In the genomic region with DNA sequence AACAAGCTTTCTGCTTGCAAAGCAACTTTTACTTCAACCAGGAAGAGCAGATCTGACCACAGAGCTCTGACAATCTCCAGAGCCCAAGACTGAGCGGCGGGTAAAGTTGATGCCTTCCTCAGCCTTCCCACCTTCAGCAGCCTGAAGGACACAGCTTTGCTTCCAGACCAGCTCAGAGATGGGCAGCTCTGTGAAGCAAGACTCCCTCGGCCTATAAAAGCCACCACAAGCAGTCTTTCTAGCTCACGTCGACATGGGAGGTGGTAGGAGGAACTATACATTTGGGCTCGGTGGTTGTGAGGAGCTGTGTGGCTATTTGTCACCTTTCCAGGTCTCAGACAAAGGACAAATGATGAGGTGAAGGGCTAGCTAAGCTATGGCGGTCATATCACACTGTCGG, we compare ENCODE assay signal across 21 mouse cellular contexts. TPM values are rescaled to one million over a fixed set of nuclear protein-coding genes. Genes with fewer than 3 reads are reported as not detected.
A peak's percentile ranks its signal among the peaks of the same experiment; 100 is the strongest.
DNase-seq lines count a peak whose midpoint lies in the region; ATAC-seq and TF ChIP-seq lines count a peak whose summit lies in the region.
"Had no signal": no experiment of that assay in that cellular context is flagged by ENCODE, and none has a peak within 500 bp of the region (broad histone marks: within the 10 kb centered on the region; RNA-seq: fewer than 3 reads in every experiment).

No protein-coding gene starts in this region.

- no peak for TF ChIP-seq CTCF in heart, adult 2 months (IDR thresholded peaks at IDR 0.05)

- DNase-seq in heart, adult 2 months, result no peak
- DNase-seq in heart, adult 9 months (ENCODE audit: low spot score in 2 of 2), result no peak
- peak; percentile 38 for DNase-seq in CD4-positive helper T cell, adult 2 months (ENCODE audit: low read depth, low spot score)
- DNase-seq in limb, embryonic 10.5 days (ENCODE audit: low spot score), result no peak
- no peak for DNase-seq in right cerebral cortex, postnatal 4 days
- DNase-seq: adrenal gland, postnatal 36 days; cerebellum, adult 9-11 months; forebrain, postnatal 0 days; gastrocnemius, postnatal 10 days; kidney, postnatal 14 days; lung, postnatal 10 days; thymus, postnatal 4 days had no signal

- no peak overlapping the region for H3K4me2 ChIP-seq in heart, embryonic 12.5 days
- H3K4me2 ChIP-seq in kidney, embryonic 15.5 days, result no peak overlapping the region
- H3K4me2 ChIP-seq: liver, embryonic 15.5 days; neural tube, embryonic 13.5 days had no signal

- no peak for TF ChIP-seq POLR2A in heart, adult 2 months (IDR thresholded peaks at IDR 0.05; ENCODE audit: insufficient read depth, low read depth, low read length)

- TF ChIP-seq EP300 in heart, adult 2 months (IDR thresholded peaks at IDR 0.05; ENCODE audit: insufficient read depth, low read depth, low read length), result no peak

- ATAC-seq in heart, embryonic 12.5 days (ENCODE audit: insufficient number of reproducible peaks, low FRiP score), result no peak
- no peak for ATAC-seq in kidney, embryonic 15.5 days (replicated peaks; ENCODE audit: low FRiP score)
- ATAC-seq: activated CD4-positive, CD25-positive, alpha-beta regulatory T cell, adult 4 months; forebrain, postnatal 0 days; inflammation-experienced regulatory T-cells, adult 6 months; Patski had no signal

- no peak overlapping the region for H3K9ac ChIP-seq in heart, adult 2 months (ENCODE audit: low read depth, low read length)
- H3K9ac ChIP-seq in heart, embryonic 12.5 days, result peak overlapping the region; percentile 32; the same call in 1 of the 2 replicates
- H3K9ac ChIP-seq in kidney, embryonic 15.5 days, result no peak overlapping the region
- H3K9ac ChIP-seq: forebrain, postnatal 0 days; liver, embryonic 15.5 days; neural tube, embryonic 13.5 days had no signal

- H3K9me3 ChIP-seq in heart, embryonic 12.5 days (replicated peaks), result no peaks in the 10 kb centered on the region
- H3K9me3 ChIP-seq in limb, embryonic 10.5 days (replicated peaks), result no peaks in the 10 kb centered on the region
- no peaks in the 10 kb centered on the region for H3K9me3 ChIP-seq in kidney, embryonic 15.5 days (replicated peaks)
- H3K9me3 ChIP-seq: liver, embryonic 15.5 days; midbrain, embryonic 10.5 days; neural tube, embryonic 13.5 days had no signal

- peaks cover 59% of the 10 kb centered on the region for H3K4me1 ChIP-seq in heart, adult 2 months (ENCODE audit: control insufficient read depth, insufficient read depth, low read length)
- H3K4me1 ChIP-seq in heart, embryonic 12.5 days (replicated peaks), result peaks cover 93% of the 10 kb centered on the region
- peaks cover 69% of the 10 kb centered on the region for H3K4me1 ChIP-seq in limb, embryonic 10.5 days
- H3K4me1 ChIP-seq in kidney, embryonic 15.5 days, result peaks cover 78% of the 10 kb centered on the region

- WGBS in heart, adult 2 months, result 49% methylated on average over 8 of the region's 8 CpGs
- WGBS in heart, embryonic 12.5 days, result 42% methylated on average over 8 of the region's 8 CpGs
- 47% methylated on average over 8 of the region's 8 CpGs for WGBS in limb, embryonic 10.5 days
- 62% methylated on average over 8 of the region's 8 CpGs for WGBS in kidney, embryonic 15.5 days

- H3K27ac ChIP-seq in heart, adult 2 months, result peak overlapping the region; percentile 66
- peak overlapping the region; percentile 73 for H3K27ac ChIP-seq in heart, embryonic 12.5 days (ENCODE audit: poor library complexity, severe bottlenecking)
- H3K27ac ChIP-seq in limb, embryonic 10.5 days, result peak overlapping the region; percentile 12; the same call in 1 of the 2 replicates
- no peak overlapping the region for H3K27ac ChIP-seq in kidney, embryonic 15.5 days
- H3K27ac ChIP-seq: left cerebral cortex, adult 2 months; liver, embryonic 15.5 days; midbrain, embryonic 10.5 days; neural tube, embryonic 13.5 days had no signal

- H3K36me3 ChIP-seq in heart, adult 2 months (ENCODE audit: control insufficient read depth, insufficient read depth, low read length), result peaks cover 58% of the 10 kb centered on the region
- peaks cover 23% of the 10 kb centered on the region for H3K36me3 ChIP-seq in heart, embryonic 12.5 days
- no peaks in the 10 kb centered on the region for H3K36me3 ChIP-seq in limb, embryonic 10.5 days
- H3K36me3 ChIP-seq in kidney, embryonic 15.5 days, result peaks cover 4% of the 10 kb centered on the region
- H3K36me3 ChIP-seq: midbrain, embryonic 10.5 days; neural tube, embryonic 13.5 days had no signal

- peaks cover 4% of the 10 kb centered on the region; the same call in 1 of the 2 replicates for H3K79me2 ChIP-seq in heart, adult 2 months (replicated peaks; ENCODE audit: control insufficient read depth, insufficient read depth, low read length)

- H3K4me3 ChIP-seq in heart, adult 2 months, result no peak overlapping the region
- H3K4me3 ChIP-seq in heart, embryonic 12.5 days, result no peak overlapping the region
- H3K4me3 ChIP-seq in limb, embryonic 10.5 days, result no peak overlapping the region
- H3K4me3 ChIP-seq in kidney, embryonic 15.5 days (replicated peaks), result no peak overlapping the region
- H3K4me3 ChIP-seq: left cerebral cortex, adult 2 months; liver, embryonic 15.5 days; midbrain, embryonic 10.5 days; neural tube, embryonic 13.5 days had no signal

- no peaks in the 10 kb centered on the region for H3K27me3 ChIP-seq in heart, adult 2 months (ENCODE audit: control insufficient read depth, insufficient read depth, low read length)
- H3K27me3 ChIP-seq in heart, embryonic 12.5 days (replicated peaks), result no peaks in the 10 kb centered on the region
- 0 out of 2 replicates have a peak, but pooled peaks cover 12% of the 10 kb centered on the region for H3K27me3 ChIP-seq in limb, embryonic 10.5 days (ENCODE audit: low read depth, poor library complexity, severe bottlenecking)
- H3K27me3 ChIP-seq in kidney, embryonic 15.5 days, result no peaks in the 10 kb centered on the region

- intact Hi-C loops in heart, adult 2 months (cut with DNase I), result no loop called here

RNA-seq across cellular contexts. Expression of a gene that starts 11.9 kb away (rescaled TPM):
- 10 to 100 TPM; 68.7 to 81.5 TPM for total RNA-seq in heart, adult 2 months (2021)
- 57.2 and 86.2 TPM in 2 replicates for polyA plus RNA-seq in heart, adult 2 months (2012; rRNA removed)
- polyA plus RNA-seq in heart, embryonic 12.5 days (2016; fragmentation: Nextera tagmentation; extraction: Ambion mirVana), result 113 and 122 TPM in 2 replicates
- polyA plus RNA-seq in limb, embryonic 10.5 days (2016; fragmentation: Nextera tagmentation; extraction: Ambion mirVana), result 10.1 and 10.8 TPM in 2 replicates
- 56.2 and 57.8 TPM in 2 replicates for polyA plus RNA-seq in kidney, embryonic 15.5 days (2015; fragmentation: Nextera tagmentation; extraction: Ambion mirVana)
